Mouse (Mus musculus) stomach, embryonic 15.5 days (tissue): ENCODE data around the gene Tbx3. TPM values are rescaled to one million over a fixed set of nuclear protein-coding genes. Genes with fewer than 3 reads are reported as not detected.

Experiments used
- ATAC-seq: fragments of 200-750 bp; cut with Nextera tagmentation; 2 replicates; pipeline ENCODE4 v1.8.0; 2017; ENCODE audit warnings: low read depth, moderate number of reproducible peaks, moderate TSS enrichment; ENCODE audit not compliant: insufficient read depth, low FRiP score
- H3K27ac ChIP-seq: fragments of 300-500 bp; sonication (generic); 2 replicates; pipeline ENCODE4 v1.5.1; 2015; ENCODE audit warnings: mild to moderate bottlenecking, inconsistent platforms
- H3K27me3 ChIP-seq: fragments of 300-500 bp; sonication (generic); replicated peaks from 2 replicates; pipeline ENCODE4 v1.6.1; 2015; ENCODE audit warnings: inconsistent platforms
- H3K36me3 ChIP-seq: fragments of 300-500 bp; sonication (generic); 2 replicates; pipeline ENCODE4 v1.6.1; 2015; ENCODE audit warnings: inconsistent platforms
- H3K4me1 ChIP-seq: fragments of 300-500 bp; sonication (generic); 2 replicates; pipeline ENCODE4 v1.6.1; 2015; ENCODE audit warnings: inconsistent platforms
- H3K4me2 ChIP-seq: fragments of 300-500 bp; sonication (generic); 2 replicates; pipeline ENCODE4 v1.6.1; 2015; ENCODE audit warnings: mild to moderate bottlenecking, inconsistent platforms
- H3K4me3 ChIP-seq: fragments of 300-500 bp; sonication (generic); replicated peaks from 2 replicates; pipeline ENCODE4 v1.5.1; 2015; ENCODE audit warnings: inconsistent platforms
- H3K9ac ChIP-seq: fragments of 300-500 bp; sonication (generic); 2 replicates; pipeline ENCODE4 v1.6.1; 2015; ENCODE audit warnings: inconsistent platforms
- H3K9me3 ChIP-seq: fragments of 300-500 bp; sonication (generic); 2 replicates; pipeline ENCODE4 v1.6.1; 2016; ENCODE audit warnings: inconsistent platforms
- WGBS: fragments of 180-500 bp; shearing (Covaris S2); methylation state at CpG from one replicate; pipeline ENCODE4 v1.1.7; 2015; 5-methylcytosine and 5-hydroxymethylcytosine counted together
- polyA plus RNA-seq: library from polyadenylated mRNA; unstranded; fragments of >200 nt; fragmentation: Nextera tagmentation; extraction: Ambion mirVana; gene quantifications from 2 replicates; pipeline ENCODE4 v1.2.1, GENCODE M21; 2015

The Tbx3 gene
- polyA plus RNA-seq, 1 experiment from 2014 or later: 21.4 TPM

- Histone ChIP-seq H3K27ac (no peak overlapping the region), H3K4me2 (no peak overlapping the region), H3K4me3 (no peak overlapping the region), H3K4me1 (peaks cover 11% of the 10 kb centered on the region; the same call in 1 of the 2 replicates), H3K36me3 (no peaks in the 10 kb centered on the region), H3K27me3 (peaks cover 45% of the 10 kb centered on the region), H3K9me3 (no peaks in the 10 kb centered on the region), H3K9ac (no peak overlapping the region)
- under 1% methylated on average over 13 of the region's 13 CpGs for WGBS
- no peak for ATAC-seq
Observed at GRCm38 (mm10) chr5:119691075-119691474, 20.6 kb downstream of the Tbx3 start.

GRCm38 (mm10) chr5:119692425-119692824, 22.0 kb downstream of the Tbx3 start:
- no peaks in the 10 kb centered on the region for H3K4me1 ChIP-seq
- WGBS: 33% methylated on average over 6 of the region's 6 CpGs

GRCm38 (mm10) chr5:119694914-119695313, 24.4 kb downstream of the Tbx3 start:
- ATAC-seq: no peak
- H3K4me1 ChIP-seq: no peaks in the 10 kb centered on the region
- H3K36me3 ChIP-seq: no peaks in the 10 kb centered on the region
- H3K4me3 ChIP-seq: no peak overlapping the region
- no peak overlapping the region for H3K27ac ChIP-seq
- peaks cover 6% of the 10 kb centered on the region for H3K27me3 ChIP-seq
- H3K4me2 ChIP-seq: no peak overlapping the region
- WGBS: 32% methylated on average over 8 of the region's 8 CpGs
- no peaks in the 10 kb centered on the region for H3K9me3 ChIP-seq
- H3K9ac ChIP-seq: no peak overlapping the region

More at GRCm38 (mm10) chr5:119692425-119692824, 22.0 kb downstream of the Tbx3 start:
- H3K27me3 ChIP-seq: peaks cover 31% of the 10 kb centered on the region
- no peak overlapping the region for H3K4me2 ChIP-seq
- ATAC-seq: no peak
- no peak overlapping the region for H3K4me3 ChIP-seq
- no peak overlapping the region for H3K9ac ChIP-seq
- H3K36me3 ChIP-seq: no peaks in the 10 kb centered on the region
- no peaks in the 10 kb centered on the region for H3K9me3 ChIP-seq
- H3K27ac ChIP-seq: no peak overlapping the region

GRCm38 (mm10) chr5:119703031-119703430, 32.6 kb downstream of the Tbx3 start:
- H3K27me3 ChIP-seq: peaks cover 24% of the 10 kb centered on the region

GRCm38 (mm10) chr5:119704900-119705299, 34.4 kb downstream of the Tbx3 start:
- H3K9me3 ChIP-seq: no peaks in the 10 kb centered on the region
- no peaks in the 10 kb centered on the region for H3K36me3 ChIP-seq
- no peak overlapping the region for H3K27ac ChIP-seq
- no peak overlapping the region for H3K4me2 ChIP-seq
- no peak overlapping the region for H3K9ac ChIP-seq
- H3K27me3 ChIP-seq: peaks cover 29% of the 10 kb centered on the region
- ATAC-seq: no peak
- WGBS: 55% methylated on average over 7 of the region's 7 CpGs
- H3K4me1 ChIP-seq: no peaks in the 10 kb centered on the region
- H3K4me3 ChIP-seq: no peak overlapping the region

More at GRCm38 (mm10) chr5:119703031-119703430, 32.6 kb downstream of the Tbx3 start:
- no peak for ATAC-seq
- 73% methylated on average over 1 of the region's 1 CpGs for WGBS
- no peaks in the 10 kb centered on the region for H3K36me3 ChIP-seq
- no peak overlapping the region for H3K4me3 ChIP-seq
- no peaks in the 10 kb centered on the region for H3K4me1 ChIP-seq
- no peak overlapping the region for H3K9ac ChIP-seq
- H3K4me2 ChIP-seq: no peak overlapping the region
- no peak overlapping the region for H3K27ac ChIP-seq
- H3K9me3 ChIP-seq: no peaks in the 10 kb centered on the region

GRCm38 (mm10) chr5:119706467-119706866, 36.0 kb downstream of the Tbx3 start:
- under 1% methylated on average over 17 of the region's 17 CpGs for WGBS
- Histone ChIP-seq H3K4me3 (0 out of 2 replicates have a peak overlapping the region, but pooled peaks have one; percentile 15), H3K27me3 (peaks cover 32% of the 10 kb centered on the region)

GRCm38 (mm10) chr5:119708850-119709585, 38.5 kb downstream of the Tbx3 start:
- 80% methylated on average over 14 of the region's 14 CpGs for WGBS
- Histone ChIP-seq H3K4me3 (no peak overlapping the region), H3K4me1 (no peaks in the 10 kb centered on the region), H3K27ac (no peak overlapping the region), H3K36me3 (no peaks in the 10 kb centered on the region), H3K4me2 (no peak overlapping the region), H3K9ac (no peak overlapping the region), H3K27me3 (peaks cover 32% of the 10 kb centered on the region), H3K9me3 (no peaks in the 10 kb centered on the region)
- ATAC-seq: no peak

More at GRCm38 (mm10) chr5:119706467-119706866, 36.0 kb downstream of the Tbx3 start:
- Histone ChIP-seq H3K9ac (no peak overlapping the region), H3K36me3 (no peaks in the 10 kb centered on the region), H3K4me1 (no peaks in the 10 kb centered on the region), H3K27ac (no peak overlapping the region), H3K4me2 (peak overlapping the region; percentile 14; the same call in 1 of the 2 replicates), H3K9me3 (no peaks in the 10 kb centered on the region)
- ATAC-seq: no peak

GRCm38 (mm10) chr5:119709826-119710559, 39.5 kb downstream of the Tbx3 start:
- H3K36me3 ChIP-seq: no peaks in the 10 kb centered on the region
- H3K9ac ChIP-seq: no peak overlapping the region
- H3K9me3 ChIP-seq: no peaks in the 10 kb centered on the region
- H3K4me2 ChIP-seq: no peak overlapping the region
- H3K27me3 ChIP-seq: peaks cover 32% of the 10 kb centered on the region
- no peaks in the 10 kb centered on the region for H3K4me1 ChIP-seq
- no peak overlapping the region for H3K4me3 ChIP-seq
- 22% methylated on average over 18 of the region's 18 CpGs for WGBS
- no peak overlapping the region for H3K27ac ChIP-seq
- no peak for ATAC-seq

GRCm38 (mm10) chr5:119710756-119711155, 40.3 kb downstream of the Tbx3 start:
- peaks cover 29% of the 10 kb centered on the region for H3K27me3 ChIP-seq
- no peak overlapping the region for H3K4me2 ChIP-seq
- H3K36me3 ChIP-seq: no peaks in the 10 kb centered on the region
- H3K4me3 ChIP-seq: no peak overlapping the region
- WGBS: 27% methylated on average over 7 of the region's 7 CpGs
- H3K9me3 ChIP-seq: no peaks in the 10 kb centered on the region
- no peak overlapping the region for H3K27ac ChIP-seq
- H3K4me1 ChIP-seq: no peaks in the 10 kb centered on the region
- ATAC-seq: no peak
- H3K9ac ChIP-seq: no peak overlapping the region

- H3K4me1 ChIP-seq: no peaks in the 10 kb centered on the region
- no peak overlapping the region for H3K4me3 ChIP-seq
- 81% methylated on average over 5 of the region's 5 CpGs for WGBS
- no peak overlapping the region for H3K27ac ChIP-seq
- no peaks in the 10 kb centered on the region for H3K36me3 ChIP-seq
- ATAC-seq: no peak
- peaks cover 21% of the 10 kb centered on the region for H3K27me3 ChIP-seq
- no peak overlapping the region for H3K9ac ChIP-seq
- no peaks in the 10 kb centered on the region for H3K9me3 ChIP-seq
- no peak overlapping the region for H3K4me2 ChIP-seq
Observed at GRCm38 (mm10) chr5:119711626-119712025, 41.2 kb downstream of the Tbx3 start.

- Histone ChIP-seq H3K36me3 (no peaks in the 10 kb centered on the region), H3K4me3 (no peak overlapping the region), H3K27ac (no peak overlapping the region), H3K9ac (no peak overlapping the region), H3K4me2 (peak overlapping the region; percentile 37; the same call in 1 of the 2 replicates), H3K4me1 (no peaks in the 10 kb centered on the region), H3K27me3 (peaks cover 11% of the 10 kb centered on the region), H3K9me3 (no peaks in the 10 kb centered on the region)
- 6% methylated on average over 22 of the region's 22 CpGs for WGBS
- peak; percentile 50; the same call in 1 of the 2 replicates for ATAC-seq
Observed at GRCm38 (mm10) chr5:119712679-119713246, 42.3 kb downstream of the Tbx3 start.
